Mouse (Mus musculus): Measurements from ENCODE around the gene Nipsnap1. TPM values are rescaled to one million over a fixed set of nuclear protein-coding genes. Genes with fewer than 3 reads are reported as not detected.

The Nipsnap1 gene
- total and polyA plus RNA-seq, 3 experiments: 13.7 to 22.9 TPM; not detected in 1

DNA sequence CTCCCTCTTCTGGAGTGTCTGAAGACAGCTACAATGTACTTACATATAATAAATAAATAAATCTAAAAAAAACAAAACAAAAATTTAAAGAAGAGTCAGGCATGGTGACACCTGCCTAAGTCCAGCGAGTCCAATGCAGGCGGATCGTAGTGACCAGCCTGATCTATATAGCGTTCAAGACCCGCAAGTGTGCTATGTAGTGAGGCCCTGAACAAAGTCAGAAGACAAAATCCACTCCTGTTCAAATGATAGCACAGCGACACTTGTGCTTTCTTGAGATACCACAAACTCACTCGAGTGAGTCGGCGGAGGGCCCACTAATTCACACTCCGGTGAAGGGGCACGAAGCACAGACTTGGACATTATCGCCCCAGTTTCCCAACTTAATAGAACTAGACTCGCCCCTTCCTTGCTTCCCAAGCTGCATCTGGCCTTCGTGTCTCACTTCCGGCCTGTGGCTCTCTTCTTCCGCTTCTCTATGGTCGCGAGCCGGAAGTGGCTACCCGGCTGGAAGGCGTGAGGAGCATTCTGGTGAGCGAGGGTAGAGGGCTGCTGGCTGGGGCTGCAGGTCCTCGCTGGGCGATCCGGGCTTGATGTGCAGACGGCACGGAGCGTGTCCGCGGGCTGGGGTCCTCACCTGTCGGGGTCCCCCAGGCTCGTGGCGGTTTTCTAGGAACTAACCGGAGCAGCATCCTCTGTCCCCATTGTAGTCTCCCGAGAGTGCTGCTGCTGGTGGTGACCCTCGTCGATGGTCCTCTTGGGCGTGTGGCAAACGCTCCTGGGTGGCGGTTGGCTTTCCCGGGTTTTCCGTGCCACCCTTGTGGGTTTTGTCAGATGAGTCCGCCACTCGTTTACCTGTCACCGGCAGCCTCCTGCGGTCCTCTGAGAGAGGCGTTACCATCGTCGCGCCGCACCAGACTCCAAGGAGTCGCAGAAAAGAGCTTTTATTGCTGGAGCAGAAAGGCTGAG is 21.4 kb downstream of the Nipsnap1 start, which contains the start of gene Thoc5 (continued):
- TF ChIP-seq ZMIZ1 (IDR thresholded peaks at IDR 0.05; ENCODE audit: low read depth, low read length) (peak; percentile 94), POLR2AphosphoS2 (IDR thresholded peaks at IDR 0.05; ENCODE audit: low read length) (peak; percentile 99), MAX (IDR thresholded peaks at IDR 0.05; ENCODE audit: low read length) (peak; percentile 87; the same call in 1 of the 2 replicates), BHLHE40 (IDR thresholded peaks at IDR 0.05; ENCODE audit: borderline replicate concordance, low read depth, low read length) (no peak), CHD1 (IDR thresholded peaks at IDR 0.05; ENCODE audit: low read depth, low read length) (no peak), USF2 (IDR thresholded peaks at IDR 0.05; ENCODE audit: borderline replicate concordance in 1 of 2, insufficient read depth in 1 of 2, low read depth in 1 of 2, low read length in 2 of 2) (no peak), MAZ (IDR thresholded peaks at IDR 0.05; ENCODE audit: low read depth, low read length) (no peak), CHD2 (IDR thresholded peaks at IDR 0.05; ENCODE audit: low read length) (no peak), MYC (IDR thresholded peaks at IDR 0.05; ENCODE audit: low read depth, low read length) (no peak; the same call in 1 of the 2 replicates), NELFE (IDR thresholded peaks at IDR 0.05; ENCODE audit: low read depth, low read length) (peak; percentile 97), NRF1 (IDR thresholded peaks at IDR 0.05; ENCODE audit: insufficient read depth, low read depth, low read length, poor library complexity, severe bottlenecking) (0 out of 2 replicates have a peak, but pooled peaks have one; percentile 2), UBTF (IDR thresholded peaks at IDR 0.05; ENCODE audit: borderline replicate concordance, insufficient read depth, low read depth, low read length) (0 out of 2 replicates have a peak, but pooled peaks have one; percentile 54), POLR2A (IDR thresholded peaks at IDR 0.05; ENCODE audit: control insufficient read depth in 1 of 2, insufficient read depth in 1 of 2, low read depth in 1 of 2, low read length in 2 of 2, poor library complexity in 1 of 2) (peak; percentile 94 to 99), POLR2AphosphoS5 (IDR thresholded peaks at IDR 0.05; ENCODE audit: borderline replicate concordance, low read depth, low read length) (no peak), ZKSCAN1 (IDR thresholded peaks at IDR 0.05; ENCODE audit: low read depth, low read length) (0 out of 2 replicates have a peak, but pooled peaks have one; percentile 13), MXI1 (IDR thresholded peaks at IDR 0.05; ENCODE audit: low read depth, low read length) (peak; percentile 97), RAD21 (IDR thresholded peaks at IDR 0.05; ENCODE audit: low read depth, low read length) (no peak), ELF1 (IDR thresholded peaks at IDR 0.05; ENCODE audit: low read depth, low read length) (peak; percentile 99)

- TF ChIP-seq RAD21 (IDR thresholded peaks at IDR 0.05; ENCODE audit: low read depth, low read length): peak; percentile 17
- peak; percentile 58 for TF ChIP-seq SMC3 (IDR thresholded peaks at IDR 0.05; ENCODE audit: low read depth, low read length)
- TF ChIP-seq CTCF (IDR thresholded peaks at IDR 0.05 in 2 of 3, conservative IDR thresholded peaks at IDR 0.05 in 1 of 3; ENCODE audit: control insufficient read depth in 1 of 3, insufficient read depth in 1 of 3, low read depth in 2 of 3, low read length in 3 of 3, poor library complexity in 1 of 3, severe bottlenecking in 1 of 3): peak; percentile 86 to 91 (median 87)
- no peak for TF ChIP-seq MAFK (IDR thresholded peaks at IDR 0.05; ENCODE audit: borderline replicate concordance, low read depth, low read length)
- peak; percentile 20; the same call in 1 of the 2 replicates for TF ChIP-seq ZC3H11A (IDR thresholded peaks at IDR 0.05; ENCODE audit: low read depth, low read length)
- Histone ChIP-seq H3K36me3 (ENCODE audit: control insufficient read depth in 1 of 2, insufficient read depth in 2 of 2, low read length in 2 of 2) (peaks cover 7 to 16% of the 10 kb centered on the region in 2 experiments), H3K9me3 (replicated peaks; ENCODE audit: insufficient read depth, low read length) (no peaks in the 10 kb centered on the region), H3K79me2 (ENCODE audit: control insufficient read depth, insufficient read depth, low read length, poor library complexity) (peaks cover 18% of the 10 kb centered on the region), H3K4me3 (ENCODE audit: control insufficient read depth in 1 of 2, insufficient read depth in 1 of 2, low read depth in 2 of 2, low read length in 2 of 2) (no peak overlapping the region), H3K9ac (ENCODE audit: control insufficient read depth, low read depth, low read length, poor library complexity, severe bottlenecking) (no peak overlapping the region), H3K4me1 (ENCODE audit: control insufficient read depth in 1 of 2, insufficient read depth in 2 of 2, low read length in 2 of 2) (peaks cover 2 to 4% of the 10 kb centered on the region in 2 experiments; a peak in 2 of 4 replicates), H3K27ac (ENCODE audit: control insufficient read depth, low read depth, low read length) (no peak overlapping the region), H3K27me3 (ENCODE audit: control insufficient read depth in 1 of 2, insufficient read depth in 2 of 2, low read length in 2 of 2) (no peaks in the 10 kb centered on the region)
- DNase-seq (ENCODE audit: low read depth, low spot score): peak; percentile 83
Measured at GRCm38 (mm10) chr11:4900437-4900836, 26.7 kb downstream of the Nipsnap1 start.
